In the genomic region with DNA sequence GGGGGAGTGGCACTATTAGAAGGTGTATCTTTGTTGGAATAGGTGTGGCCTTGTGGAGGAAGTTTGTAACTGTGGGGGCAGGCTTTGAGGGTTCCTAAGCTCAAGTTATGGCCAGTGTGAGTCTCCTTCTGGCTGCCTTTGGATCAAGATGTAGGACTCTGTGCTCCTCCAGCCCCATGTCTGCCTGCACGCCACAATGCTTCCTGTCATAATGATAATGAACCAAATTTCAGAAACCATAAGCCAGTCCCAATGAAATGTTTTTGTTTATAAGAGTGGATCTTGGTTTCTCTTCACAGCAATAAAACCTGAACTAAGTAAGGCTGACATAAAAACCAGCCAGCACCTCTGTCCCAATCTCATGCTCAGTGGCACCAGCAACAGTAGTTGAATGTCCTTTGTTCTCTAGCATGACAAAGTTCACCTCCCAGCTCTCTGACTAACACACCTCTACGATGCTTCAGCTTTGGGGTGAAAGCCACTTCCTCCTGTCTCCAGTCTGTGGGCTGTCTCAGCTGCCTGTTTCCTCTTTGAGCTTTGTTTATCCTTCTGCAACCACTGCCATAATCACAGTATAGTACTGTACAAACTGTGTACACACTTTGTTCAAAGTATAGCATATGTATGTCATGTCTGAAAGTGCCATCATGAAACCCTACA, we compare ENCODE assay signal across 15 mouse cellular contexts. TPM values are rescaled to one million over a fixed set of nuclear protein-coding genes. Genes with fewer than 3 reads are reported as not detected.
DNase-seq lines count a peak whose midpoint lies in the region; ATAC-seq lines count a peak whose summit lies in the region.
"Had no signal": no experiment of that assay in that cellular context is flagged by ENCODE, and none has a peak within 500 bp of the region (broad histone marks: within the 10 kb centered on the region; RNA-seq: fewer than 3 reads in every experiment).

No protein-coding gene starts in this region.

- peak; percentile 96 for ATAC-seq in CD4-positive, CD25-positive, alpha-beta regulatory T cell, adult 4 months
- ATAC-seq in megakaryocyte, adult 5-6 weeks (ENCODE audit: poor library complexity, severe bottlenecking) = peak; percentile 49; the same call in 1 of the 2 replicates

- DNase-seq in 416B (ENCODE audit: low read depth) = peak; percentile 80
- peak; percentile 75 for DNase-seq in thymus, postnatal 0 days (ENCODE audit: low spot score)
- no peak for DNase-seq in layer of hippocampus, adult 9-11 months
- DNase-seq in cerebellum, postnatal 36 days = no peak
- DNase-seq in testis, postnatal 10 days (ENCODE audit: low spot score) = no peak
- DNase-seq: cerebellum, adult 11-12 months; gastrocnemius, postnatal 36 days; heart, postnatal 36 days; lung, embryonic 14.5 days had no signal

RNA-seq across cellular contexts. Expression of gene Bhmt, which starts 44.6 kb away (rescaled TPM):
- polyA plus RNA-seq in CD4-positive, CD25-positive, alpha-beta regulatory T cell, adult 4 months (2017; shearing (Covaris generic)) = not detected
- total RNA-seq in megakaryocyte, adult 5-6 weeks (2015) = not detected in 2 replicates
- total RNA-seq in megakaryocyte, adult 5-6 weeks (2017) = not detected in 2 replicates
- 0.14 and 0.20 TPM in 2 replicates for polyA plus RNA-seq in thymus, postnatal 0 days (2015; fragmentation: Nextera tagmentation; extraction: Ambion mirVana)
- total RNA-seq: gastrocnemius, postnatal 36 days; heart, postnatal 36 days; layer of hippocampus, postnatal 10 days; left cerebral cortex, postnatal 36 days had no signal
- polyA plus RNA-seq: embryonic facial prominence, embryonic 15.5 days; intestine, embryonic 14.5 days; lung, embryonic 14.5 days had no signal

Comparison
In these comparisons a context has a peak if more than half of its experiments do, and no peak if none do; other contexts are left out.
1. DNase-seq: peak in 416B (single experiment) and thymus, postnatal 0 days (single experiment); none in layer of hippocampus, adult 9-11 months (single experiment), cerebellum, postnatal 36 days (0 of 2) and testis, postnatal 10 days (single experiment).